Mouse (Mus musculus): ENCODE data around the gene Sult2a7. TPM values are rescaled to one million over a fixed set of nuclear protein-coding genes. Genes with fewer than 3 reads are reported as not detected.

The Sult2a7 gene
- polyA plus RNA-seq (2015; fragmentation: Nextera tagmentation; extraction: Ambion mirVana), result not detected in 2 replicates

DNA sequence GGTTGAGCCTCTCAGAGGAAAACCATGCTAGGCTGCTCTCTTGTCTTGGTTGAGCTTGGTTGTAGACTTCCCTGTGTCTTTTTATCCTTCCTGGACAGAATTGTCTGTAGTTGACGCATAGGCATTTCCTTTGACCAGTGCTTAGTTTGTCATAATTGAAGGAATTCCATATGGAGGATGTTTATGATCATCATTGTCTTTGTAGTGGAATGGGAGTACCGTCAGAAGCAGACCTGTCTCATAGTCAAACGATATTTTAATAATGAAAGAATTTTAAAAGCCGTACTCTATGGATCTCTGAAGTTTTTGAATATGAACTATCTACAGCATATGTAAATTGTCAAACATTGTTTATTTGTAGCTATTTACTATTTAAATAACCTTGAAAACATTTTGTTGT, at the start of gene Sult2a7:
Sult2a7 (minus strand) TSS at position 101 of the 400 bp plus-strand sequence.
- no peak within 1 kb of the TSS for H3K4me3 ChIP-seq (ENCODE audit: low read length)
- H3K4me2 ChIP-seq (replicated peaks; ENCODE audit: low read depth, low read length), result no peak within 1 kb of the TSS
- H3K9me3 ChIP-seq (ENCODE audit: low read length), result 0 out of 2 replicates have a peak, but pooled peaks cover 6% of the 10 kb centered on the region
- H3K27ac ChIP-seq (ENCODE audit: low read length), result no peak within 1 kb of the TSS
- no peaks in the 10 kb centered on the region for H3K4me1 ChIP-seq (ENCODE audit: insufficient read depth, low read length)
- ATAC-seq (ENCODE audit: low FRiP score, low TSS enrichment), result no peak
- H3K9ac ChIP-seq (replicated peaks; ENCODE audit: low read length), result no peak within 1 kb of the TSS
- H3K36me3 ChIP-seq (ENCODE audit: insufficient read depth, low read length), result no peaks in the 10 kb centered on the region
- H3K27me3 ChIP-seq (ENCODE audit: insufficient read depth, low read length), result no peaks in the 10 kb centered on the region
- 89% methylated on average over 4 of the region's 4 CpGs for WGBS

GRCm38 (mm10) chr7:14525280-14525679, 31.2 kb upstream of the Sult2a7 start:
- 61% methylated on average over 1 of the region's 1 CpGs for WGBS

GRCm38 (mm10) chr7:14522636-14523035, 28.6 kb upstream of the Sult2a7 start:
- peaks cover 17% of the 10 kb centered on the region for H3K9me3 ChIP-seq (ENCODE audit: low read length)
- H3K9ac ChIP-seq (replicated peaks; ENCODE audit: low read length), result no peak overlapping the region
- H3K27ac ChIP-seq (ENCODE audit: low read length), result no peak overlapping the region
- H3K4me3 ChIP-seq (ENCODE audit: low read length), result no peak overlapping the region
- H3K4me1 ChIP-seq (ENCODE audit: insufficient read depth, low read length), result no peaks in the 10 kb centered on the region
- 67% methylated on average over 1 of the region's 1 CpGs for WGBS
- H3K27me3 ChIP-seq (ENCODE audit: insufficient read depth, low read length), result no peaks in the 10 kb centered on the region
- no peak for ATAC-seq (ENCODE audit: low FRiP score, low TSS enrichment)
- H3K36me3 ChIP-seq (ENCODE audit: insufficient read depth, low read length), result no peaks in the 10 kb centered on the region
- no peak overlapping the region for H3K4me2 ChIP-seq (replicated peaks; ENCODE audit: low read depth, low read length)

More at GRCm38 (mm10) chr7:14525280-14525679, 31.2 kb upstream of the Sult2a7 start:
- H3K4me2 ChIP-seq (replicated peaks; ENCODE audit: low read depth, low read length), result no peak overlapping the region
- H3K36me3 ChIP-seq (ENCODE audit: insufficient read depth, low read length), result no peaks in the 10 kb centered on the region
- H3K9me3 ChIP-seq (ENCODE audit: low read length), result peaks cover 13% of the 10 kb centered on the region
- H3K27ac ChIP-seq (ENCODE audit: low read length), result no peak overlapping the region
- H3K9ac ChIP-seq (replicated peaks; ENCODE audit: low read length), result no peak overlapping the region
- H3K4me3 ChIP-seq (ENCODE audit: low read length), result no peak overlapping the region
- no peak for ATAC-seq (ENCODE audit: low FRiP score, low TSS enrichment)
- no peaks in the 10 kb centered on the region for H3K27me3 ChIP-seq (ENCODE audit: insufficient read depth, low read length)
- no peaks in the 10 kb centered on the region for H3K4me1 ChIP-seq (ENCODE audit: insufficient read depth, low read length)

DNA sequence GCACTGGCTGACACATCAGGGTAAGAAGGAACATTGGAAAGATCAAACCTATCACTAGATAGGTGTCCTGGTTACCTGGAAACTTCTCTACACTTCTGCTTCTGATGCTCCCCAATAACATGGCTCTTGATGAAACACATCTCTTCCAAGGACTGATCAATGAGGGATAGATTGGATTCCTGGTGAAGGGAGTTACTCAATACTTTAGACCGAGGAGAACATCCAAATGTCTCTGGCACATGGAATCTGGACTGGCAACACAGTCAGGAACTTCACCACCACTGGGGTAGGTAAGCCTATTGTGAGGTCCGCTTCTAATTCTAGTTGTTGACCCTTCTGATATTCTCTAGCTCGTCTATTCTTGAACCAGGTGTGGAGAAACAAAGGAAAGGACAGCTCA, 24.3 kb upstream of the Sult2a7 start:
- Histone ChIP-seq H3K4me1 (ENCODE audit: insufficient read depth, low read length) (no peaks in the 10 kb centered on the region), H3K9ac (replicated peaks; ENCODE audit: low read length) (no peak overlapping the region), H3K9me3 (ENCODE audit: low read length) (peaks cover 14% of the 10 kb centered on the region), H3K27me3 (ENCODE audit: insufficient read depth, low read length) (no peaks in the 10 kb centered on the region), H3K27ac (ENCODE audit: low read length) (no peak overlapping the region), H3K4me2 (replicated peaks; ENCODE audit: low read depth, low read length) (no peak overlapping the region), H3K36me3 (ENCODE audit: insufficient read depth, low read length) (no peaks in the 10 kb centered on the region), H3K4me3 (ENCODE audit: low read length) (no peak overlapping the region)
- ATAC-seq (ENCODE audit: low FRiP score, low TSS enrichment), result no peak
- 71% methylated on average over 3 of the region's 3 CpGs for WGBS

- WGBS, result 74% methylated on average over 3 of the region's 3 CpGs
- no peak for ATAC-seq (ENCODE audit: low FRiP score, low TSS enrichment)
- no peak overlapping the region for H3K4me3 ChIP-seq (ENCODE audit: low read length)
- no peak overlapping the region for H3K4me2 ChIP-seq (replicated peaks; ENCODE audit: low read depth, low read length)
- no peaks in the 10 kb centered on the region for H3K4me1 ChIP-seq (ENCODE audit: insufficient read depth, low read length)
- H3K9ac ChIP-seq (replicated peaks; ENCODE audit: low read length), result no peak overlapping the region
- H3K27ac ChIP-seq (ENCODE audit: low read length), result no peak overlapping the region
- H3K27me3 ChIP-seq (ENCODE audit: insufficient read depth, low read length), result no peaks in the 10 kb centered on the region
- no peaks in the 10 kb centered on the region for H3K36me3 ChIP-seq (ENCODE audit: insufficient read depth, low read length)
- 0 out of 2 replicates have a peak, but pooled peaks cover 6% of the 10 kb centered on the region for H3K9me3 ChIP-seq (ENCODE audit: low read length)
Observed at GRCm38 (mm10) chr7:14492886-14493285, 1.1 kb downstream of the Sult2a7 start.

- Histone ChIP-seq H3K4me3 (ENCODE audit: low read length) (no peak within 1 kb of the TSS), H3K4me1 (ENCODE audit: insufficient read depth, low read length) (no peaks in the 10 kb centered on the region), H3K4me2 (replicated peaks; ENCODE audit: low read depth, low read length) (no peak within 1 kb of the TSS), H3K36me3 (ENCODE audit: insufficient read depth, low read length) (no peaks in the 10 kb centered on the region), H3K27me3 (ENCODE audit: insufficient read depth, low read length) (no peaks in the 10 kb centered on the region), H3K27ac (ENCODE audit: low read length) (no peak within 1 kb of the TSS), H3K9me3 (ENCODE audit: low read length) (peaks cover 11% of the 10 kb centered on the region), H3K9ac (replicated peaks; ENCODE audit: low read length) (no peak within 1 kb of the TSS)
- ATAC-seq (ENCODE audit: low FRiP score, low TSS enrichment), result no peak
- WGBS, result 71% methylated on average over 3 of the region's 3 CpGs
Observed at GRCm38 (mm10) chr7:14446534-14446933, 47.5 kb downstream of the Sult2a7 start, which contains the start of gene Sult2a8. Sult2a8 (minus strand) TSS chr7:14446769.

DNA sequence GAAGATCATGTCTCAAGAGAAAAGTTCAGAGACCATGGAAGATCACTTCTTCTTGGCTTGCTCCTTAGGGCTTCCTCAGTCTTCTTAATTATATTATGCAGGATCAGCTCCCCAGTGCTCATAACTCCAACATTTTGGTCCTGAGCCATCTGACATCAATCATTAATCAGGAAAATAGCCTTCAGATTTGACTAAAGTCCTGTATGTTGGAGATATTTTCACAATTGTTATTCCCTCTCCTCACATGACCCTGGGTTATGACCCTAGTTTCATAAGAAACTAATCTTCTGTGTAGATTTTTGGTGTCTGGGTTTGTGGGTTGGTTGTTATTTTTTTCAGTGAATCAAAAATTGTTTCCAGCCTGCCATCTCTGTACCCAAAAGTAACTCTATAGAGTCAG, 54.4 kb downstream of the Sult2a7 start:
- Histone ChIP-seq H3K36me3 (ENCODE audit: insufficient read depth, low read length) (no peaks in the 10 kb centered on the region), H3K27ac (ENCODE audit: low read length) (no peak overlapping the region), H3K4me3 (ENCODE audit: low read length) (no peak overlapping the region), H3K9ac (replicated peaks; ENCODE audit: low read length) (no peak overlapping the region), H3K4me1 (ENCODE audit: insufficient read depth, low read length) (no peaks in the 10 kb centered on the region), H3K27me3 (ENCODE audit: insufficient read depth, low read length) (no peaks in the 10 kb centered on the region), H3K9me3 (ENCODE audit: low read length) (no peaks in the 10 kb centered on the region; the same call in 1 of the 2 replicates), H3K4me2 (replicated peaks; ENCODE audit: low read depth, low read length) (no peak overlapping the region)
- ATAC-seq (ENCODE audit: low FRiP score, low TSS enrichment), result no peak

GRCm38 (mm10) chr7:14438484-14438883, 55.5 kb downstream of the Sult2a7 start:
- ATAC-seq (ENCODE audit: low FRiP score, low TSS enrichment), result no peak
- no peaks in the 10 kb centered on the region for H3K4me1 ChIP-seq (ENCODE audit: insufficient read depth, low read length)
- H3K27me3 ChIP-seq (ENCODE audit: insufficient read depth, low read length), result no peaks in the 10 kb centered on the region
- H3K27ac ChIP-seq (ENCODE audit: low read length), result no peak overlapping the region
- H3K9me3 ChIP-seq (ENCODE audit: low read length), result no peaks in the 10 kb centered on the region; the same call in 1 of the 2 replicates
- H3K36me3 ChIP-seq (ENCODE audit: insufficient read depth, low read length), result no peaks in the 10 kb centered on the region
- H3K9ac ChIP-seq (replicated peaks; ENCODE audit: low read length), result no peak overlapping the region
- H3K4me2 ChIP-seq (replicated peaks; ENCODE audit: low read depth, low read length), result no peak overlapping the region
- WGBS, result 81% methylated on average over 1 of the region's 1 CpGs
- H3K4me3 ChIP-seq (ENCODE audit: low read length), result no peak overlapping the region

- no peak overlapping the region for H3K4me2 ChIP-seq (replicated peaks; ENCODE audit: low read depth, low read length)
- ATAC-seq (ENCODE audit: low FRiP score, low TSS enrichment), result no peak
Observed at GRCm38 (mm10) chr7:14438029-14438428, 56.0 kb downstream of the Sult2a7 start.

More at GRCm38 (mm10) chr7:14438029-14438428, 56.0 kb downstream of the Sult2a7 start:
- Histone ChIP-seq H3K27me3 (ENCODE audit: insufficient read depth, low read length) (no peaks in the 10 kb centered on the region), H3K4me1 (ENCODE audit: insufficient read depth, low read length) (no peaks in the 10 kb centered on the region), H3K36me3 (ENCODE audit: insufficient read depth, low read length) (no peaks in the 10 kb centered on the region), H3K4me3 (ENCODE audit: low read length) (no peak overlapping the region), H3K9me3 (ENCODE audit: low read length) (no peaks in the 10 kb centered on the region; the same call in 1 of the 2 replicates), H3K27ac (ENCODE audit: low read length) (no peak overlapping the region), H3K9ac (replicated peaks; ENCODE audit: low read length) (no peak overlapping the region)
- 83% methylated on average over 2 of the region's 2 CpGs for WGBS

Measured in kidney, embryonic 16.5 days (tissue).